Mouse (Mus musculus) liver, embryonic 14.5 days (tissue): Measurements from ENCODE around the gene Snap91. TPM values are rescaled to one million over a fixed set of nuclear protein-coding genes. Genes with fewer than 3 reads are reported as not detected.

ENCODE experiments used
- ATAC-seq: fragments of 200-750 bp; cut with Nextera tagmentation; 2 replicates; pipeline ENCODE4 v1.8.0; 2017; ENCODE audit warnings: moderate number of reproducible peaks, mild to moderate bottlenecking, moderate library complexity; ENCODE audit not compliant: insufficient read depth
- DNase-seq, 3 experiments: peaks; one replicate each; pipeline ENCODE4 v3.0.0-alpha.2; 2012 to 2013; ENCODE audit warnings: low read depth in 3 of 3, low spot score in 3 of 3
- H3K27ac ChIP-seq: fragments of 300-500 bp; sonication (generic); 2 replicates; pipeline ENCODE4 v1.5.1; 2014; ENCODE audit warnings: moderate library complexity, mild to moderate bottlenecking, control low read depth, inconsistent platforms
- H3K27me3 ChIP-seq: fragments of 300-500 bp; sonication (generic); 2 replicates; pipeline ENCODE4 v1.6.1; 2014; ENCODE audit warnings: mild to moderate bottlenecking, low read length, moderate library complexity; ENCODE audit not compliant: control insufficient read depth, insufficient read depth
- H3K36me3 ChIP-seq: fragments of 300-500 bp; sonication (generic); replicated peaks from 2 replicates; pipeline ENCODE4 v1.6.1; 2014; ENCODE audit warnings: low read depth; ENCODE audit not compliant: control insufficient read depth, insufficient read depth
- H3K4me1 ChIP-seq, 2 experiments: fragments of 200-500 bp in 1 of 2; fragments of 300-500 bp in 1 of 2; sonication (generic) in 1 of 2; replicated peaks; 2 replicates each; pipeline ENCODE4 v1.6.1; 2012 to 2014; ENCODE audit warnings: antibody characterized with exemption in 1 of 2, inconsistent platforms in 1 of 2, low read length in 1 of 2; ENCODE audit not compliant: control insufficient read depth in 2 of 2, insufficient read depth in 2 of 2
- H3K4me2 ChIP-seq: fragments of 300-500 bp; sonication (generic); 2 replicates; pipeline ENCODE4 v1.6.1; 2014; ENCODE audit warnings: low read depth, mild to moderate bottlenecking, control low read depth, moderate library complexity
- H3K4me3 ChIP-seq, 2 experiments: fragments of 200-500 bp in 1 of 2; fragments of 300-500 bp in 1 of 2; sonication (generic) in 1 of 2; 2 replicates each; pipeline ENCODE4 v1.5.1; 2012 to 2014; ENCODE audit warnings: low read depth in 2 of 2, low read length in 2 of 2, mild to moderate bottlenecking in 2 of 2, control low read depth in 1 of 2, inconsistent platforms in 1 of 2, moderate library complexity in 1 of 2; ENCODE audit not compliant: insufficient read depth in 1 of 2
- H3K9ac ChIP-seq: fragments of 300-500 bp; sonication (generic); replicated peaks from 2 replicates; pipeline ENCODE4 v1.6.1; 2014; ENCODE audit warnings: mild to moderate bottlenecking, control low read depth, moderate library complexity
- H3K9me3 ChIP-seq: fragments of 300-500 bp; sonication (generic); 2 replicates; pipeline ENCODE4 v1.6.1; 2016; ENCODE audit warnings: low read length, mixed read lengths; ENCODE audit not compliant: control insufficient read depth
- CTCF ChIP-seq: IDR thresholded peaks from 2 replicates; pipeline ENCODE4 v1.5.1; 2016; ENCODE audit warnings: antibody characterized with exemption, low read depth, control low read depth
- EP300 ChIP-seq: IDR thresholded peaks from 2 replicates; pipeline ENCODE4 v1.6.1; 2016; ENCODE audit warnings: antibody characterized with exemption, low read depth
- WGBS: fragments of 180-500 bp; shearing (Covaris S2); extraction: QIAGEN DNeasy Blood & Tissue Kit; methylation state at CpG from one replicate; pipeline ENCODE4 v1.1.7; 2014; ENCODE audit not compliant: insufficient replicate concordance; 5-methylcytosine and 5-hydroxymethylcytosine counted together
- polyA plus RNA-seq, 2 experiments: library from polyadenylated mRNA; depleted of rRNA in 1 of 2; stranded (reverse) in 1 of 2; unstranded in 1 of 2; fragments of >200 nt; fragmentation: Nextera tagmentation in 1 of 2; extraction: Ambion mirVana in 1 of 2; gene quantifications; 2 replicates each; pipeline versions ENCODE4 v1.2.1 to v1.2.3; 2012 to 2014

Snap91 gene
- polyA plus RNA-seq, 2 experiments, result 0.02 TPM; not detected in 1

GRCm38 (mm10) chr9:86725066-86725465 lies 155.4 kb downstream of the Snap91 start:
- no peak for DNase-seq
- no peaks in the 10 kb centered on the region for H3K36me3 ChIP-seq
- no peak for ATAC-seq
- no peak overlapping the region for H3K4me3 ChIP-seq
- no peak overlapping the region for H3K9ac ChIP-seq
- TF ChIP-seq CTCF, result no peak
- no peak for TF ChIP-seq EP300
- no peaks in the 10 kb centered on the region for H3K27me3 ChIP-seq
- H3K4me2 ChIP-seq, result no peak overlapping the region
- H3K9me3 ChIP-seq, result no peaks in the 10 kb centered on the region
- 74% methylated on average over 4 of the region's 4 CpGs for WGBS
- H3K4me1 ChIP-seq, result peaks cover 0 to 2% of the 10 kb centered on the region in 2 experiments; a peak in 2 of 4 replicates
- H3K27ac ChIP-seq, result no peak overlapping the region

GRCm38 (mm10) chr9:86720794-86721193 lies 159.7 kb downstream of the Snap91 start:
- 50% methylated on average over 2 of the region's 2 CpGs for WGBS

GRCm38 (mm10) chr9:86720227-86720626 lies 160.2 kb downstream of the Snap91 start:
- Histone ChIP-seq H3K9ac (no peak overlapping the region), H3K36me3 (no peaks in the 10 kb centered on the region), H3K27ac (no peak overlapping the region), H3K4me2 (no peak overlapping the region), H3K4me1 (no peaks in the 10 kb centered on the region), H3K9me3 (no peaks in the 10 kb centered on the region), H3K27me3 (no peaks in the 10 kb centered on the region), H3K4me3 (no peak overlapping the region)
- TF ChIP-seq EP300, result no peak
- no peak for TF ChIP-seq CTCF
- no peak for DNase-seq
- ATAC-seq, result no peak
- WGBS, result 59% methylated on average over 5 of the region's 5 CpGs

More at GRCm38 (mm10) chr9:86720794-86721193, 159.7 kb downstream of the Snap91 start:
- ATAC-seq (no peak), DNase-seq (no peak)
- H3K4me2 ChIP-seq, result no peak overlapping the region
- no peak overlapping the region for H3K9ac ChIP-seq
- no peaks in the 10 kb centered on the region for H3K27me3 ChIP-seq
- H3K27ac ChIP-seq, result no peak overlapping the region
- TF ChIP-seq CTCF (no peak), EP300 (no peak)
- H3K9me3 ChIP-seq, result no peaks in the 10 kb centered on the region
- H3K4me1 ChIP-seq, result no peaks in the 10 kb centered on the region
- no peak overlapping the region for H3K4me3 ChIP-seq
- H3K36me3 ChIP-seq, result no peaks in the 10 kb centered on the region

DNA sequence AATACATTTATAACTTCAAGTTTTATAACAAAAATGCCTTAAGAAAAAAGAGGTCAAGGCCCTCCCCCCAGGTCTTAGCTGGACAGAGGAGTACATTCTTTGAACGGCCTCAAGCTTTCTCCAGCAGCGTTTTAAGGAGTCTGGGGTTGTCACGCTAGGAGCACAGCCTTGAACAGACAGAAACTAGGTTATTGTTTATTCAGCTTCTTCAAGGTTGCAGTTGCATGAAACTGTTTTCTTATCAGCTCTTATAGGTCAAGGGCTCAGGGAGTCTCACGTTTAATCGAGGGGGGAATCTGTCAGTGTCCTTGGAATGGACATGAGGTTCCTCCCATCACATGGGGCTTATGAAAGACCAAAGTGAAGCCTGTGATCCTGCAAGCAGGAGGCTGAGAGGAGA lies 163.3 kb downstream of the Snap91 start:
- TF ChIP-seq EP300, result no peak
- no peak for TF ChIP-seq CTCF
- H3K27me3 ChIP-seq, result no peaks in the 10 kb centered on the region
- no peaks in the 10 kb centered on the region for H3K9me3 ChIP-seq
- H3K9ac ChIP-seq, result no peak overlapping the region
- H3K36me3 ChIP-seq, result no peaks in the 10 kb centered on the region
- ATAC-seq (no peak), DNase-seq (no peak)
- no peak overlapping the region for H3K4me2 ChIP-seq
- WGBS, result 60% methylated on average over 5 of the region's 5 CpGs
- no peak overlapping the region for H3K27ac ChIP-seq
- H3K4me3 ChIP-seq, result no peak overlapping the region
- no peaks in the 10 kb centered on the region for H3K4me1 ChIP-seq

DNA sequence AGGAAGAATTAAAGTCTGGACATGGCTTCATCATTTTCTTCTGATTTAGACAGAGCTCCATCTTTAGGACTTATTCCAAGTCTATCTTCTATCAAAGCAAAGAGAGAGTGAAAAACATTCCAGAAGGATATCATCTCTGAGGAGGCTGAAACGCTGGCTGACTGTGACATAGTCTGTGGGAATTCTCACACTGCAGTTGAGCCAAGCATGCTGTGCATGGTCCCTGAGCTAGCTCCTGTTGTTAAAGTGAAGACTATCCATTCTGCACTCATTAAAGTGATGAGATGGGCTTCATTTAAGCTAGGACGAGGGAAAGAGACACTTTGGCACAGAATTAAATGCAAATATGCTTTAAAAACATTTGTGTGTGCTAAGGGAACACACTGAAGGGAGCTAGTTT lies 163.9 kb downstream of the Snap91 start:
- DNase-seq, result no peak
- no peak for ATAC-seq
- no peak for TF ChIP-seq CTCF
- no peak for TF ChIP-seq EP300
- H3K36me3 ChIP-seq, result no peaks in the 10 kb centered on the region
- no peak overlapping the region for H3K4me3 ChIP-seq
- H3K4me2 ChIP-seq, result no peak overlapping the region
- H3K9ac ChIP-seq, result no peak overlapping the region
- no peak overlapping the region for H3K27ac ChIP-seq
- no peaks in the 10 kb centered on the region for H3K4me1 ChIP-seq
- no peaks in the 10 kb centered on the region for H3K27me3 ChIP-seq
- WGBS, result 28% methylated on average over 2 of the region's 2 CpGs
- H3K9me3 ChIP-seq, result no peaks in the 10 kb centered on the region

Other genes with a start within 250 kb of the Snap91 start
- 1.6 and 1.8 TPM in 2 replicates for gene Me1, start 184.7 kb downstream of the Snap91 start, polyA plus RNA-seq (2012; rRNA removed)
- 3.1 and 3.6 TPM in 2 replicates for gene Me1, start 184.7 kb downstream of the Snap91 start, polyA plus RNA-seq (2014; fragmentation: Nextera tagmentation; extraction: Ambion mirVana)
- 0.22 and 0.48 TPM in 2 replicates for gene Prss35, start 137.0 kb downstream of the Snap91 start, polyA plus RNA-seq (2012; rRNA removed)
- gene Prss35, start 137.0 kb downstream of the Snap91 start, polyA plus RNA-seq (2014; fragmentation: Nextera tagmentation; extraction: Ambion mirVana), result 0.43 and 0.54 TPM in 2 replicates
- gene Ripply2, start 134.9 kb upstream of the Snap91 start, polyA plus RNA-seq (2012; rRNA removed), result not detected in 2 replicates
- not detected in 2 replicates for gene Ripply2, start 134.9 kb upstream of the Snap91 start, polyA plus RNA-seq (2014; fragmentation: Nextera tagmentation; extraction: Ambion mirVana)
- 10.7 and 11.2 TPM in 2 replicates for gene Cyb5r4, start 141.4 kb upstream of the Snap91 start, polyA plus RNA-seq (2012; rRNA removed)
- 32.4 and 34.8 TPM in 2 replicates for gene Cyb5r4, start 141.4 kb upstream of the Snap91 start, polyA plus RNA-seq (2014; fragmentation: Nextera tagmentation; extraction: Ambion mirVana)